Mouse (Mus musculus): Measurements from ENCODE around the gene Ckap5.

The Ckap5 gene

GRCm38 (mm10) chr2:91627486-91627885 is 100.9 kb downstream of the Ckap5 start:
- no peak for DNase-seq (ENCODE audit: low spot score in 2 of 2)

- DNase-seq (ENCODE audit: low spot score in 2 of 2): no peak
These were observed 101.6 kb downstream of the Ckap5 start for GRCm38 (mm10) chr2:91628171-91628570.

- peak; percentile 28 to 32 for DNase-seq (ENCODE audit: low spot score in 2 of 2)
These were observed 103.1 kb downstream of the Ckap5 start for GRCm38 (mm10) chr2:91629682-91630081.

- no peak for DNase-seq (ENCODE audit: low spot score in 2 of 2)
These were observed 103.8 kb downstream of the Ckap5 start for GRCm38 (mm10) chr2:91630384-91630783.

GRCm38 (mm10) chr2:91631826-91632225 is 105.3 kb downstream of the Ckap5 start:
- no peak for DNase-seq (ENCODE audit: low spot score in 2 of 2)

- no peak for DNase-seq (ENCODE audit: low spot score in 2 of 2)
These were observed 105.8 kb downstream of the Ckap5 start for GRCm38 (mm10) chr2:91632316-91632715.

- no peak for DNase-seq (ENCODE audit: low spot score in 2 of 2)
These were observed 106.9 kb downstream of the Ckap5 start for GRCm38 (mm10) chr2:91633334-91633977.

- no peak for DNase-seq (ENCODE audit: low spot score in 2 of 2)
These were observed 108.3 kb downstream of the Ckap5 start for GRCm38 (mm10) chr2:91634841-91635240.

- DNase-seq (ENCODE audit: low spot score in 2 of 2): no peak
These were observed 108.9 kb downstream of the Ckap5 start for GRCm38 (mm10) chr2:91635486-91635885.

- no peak for DNase-seq (ENCODE audit: low spot score in 2 of 2)
These were observed 109.7 kb downstream of the Ckap5 start, which contains the start of gene F2 for GRCm38 (mm10) chr2:91636229-91636628. TSS of gene F2 (minus strand) at chr2:91636414.

GRCm38 (mm10) chr2:91636727-91637338 is 110.3 kb downstream of the Ckap5 start:
- DNase-seq (ENCODE audit: low spot score in 2 of 2): no peak

- no peak for DNase-seq (ENCODE audit: low spot score in 2 of 2)
These were observed 112.4 kb downstream of the Ckap5 start for GRCm38 (mm10) chr2:91638931-91639330.

GRCm38 (mm10) chr2:91642825-91643415 is 116.4 kb downstream of the Ckap5 start:
- DNase-seq (ENCODE audit: low spot score in 2 of 2): no peak

GRCm38 (mm10) chr2:91644021-91644420 is 117.5 kb downstream of the Ckap5 start:
- no peak for DNase-seq (ENCODE audit: low spot score in 2 of 2)

GRCm38 (mm10) chr2:91645354-91645753 is 118.8 kb downstream of the Ckap5 start:
- no peak for DNase-seq (ENCODE audit: low spot score in 2 of 2)

GRCm38 (mm10) chr2:91645811-91646210 is 119.2 kb downstream of the Ckap5 start:
- no peak for DNase-seq (ENCODE audit: low spot score in 2 of 2)

GRCm38 (mm10) chr2:91646733-91647132 is 120.2 kb downstream of the Ckap5 start:
- DNase-seq (ENCODE audit: low spot score in 2 of 2): peak; percentile 32 to 39

GRCm38 (mm10) chr2:91649152-91649551 is 122.6 kb downstream of the Ckap5 start:
- no peak for DNase-seq (ENCODE audit: low spot score in 2 of 2)

- peak; percentile 93 to 95 for DNase-seq (ENCODE audit: low spot score in 2 of 2)
These were observed 123.2 kb downstream of the Ckap5 start, which contains the start of the genes Zfp408 and Arhgap1 for GRCm38 (mm10) chr2:91649553-91650359. TSS of gene Zfp408 (minus strand) at chr2:91649791. TSS of gene Arhgap1 (plus strand) at chr2:91649860.

- DNase-seq (ENCODE audit: low spot score in 2 of 2): no peak
These were observed 123.9 kb downstream of the Ckap5 start for GRCm38 (mm10) chr2:91650360-91650995.

- no peak for DNase-seq (ENCODE audit: low spot score in 2 of 2)
These were observed 125.1 kb downstream of the Ckap5 start for GRCm38 (mm10) chr2:91651458-91652258.
